Mouse (Mus musculus) duodenum, adult 2 months (tissue): ENCODE data around the gene 0610037L13Rik. TPM values are rescaled to one million over a fixed set of nuclear protein-coding genes. Genes with fewer than 3 reads are reported as not detected.

ENCODE experiments used
- polyA plus RNA-seq: library from polyadenylated mRNA; depleted of rRNA; stranded (reverse); fragments of >200 nt; gene quantifications from 2 replicates; pipeline ENCODE4 v1.2.3, GENCODE M21; 2012; ENCODE audit warnings: low replicate concordance; rRNA removed

The 0610037L13Rik gene
- 8.7 and 9.5 TPM in 2 replicates for polyA plus RNA-seq

GRCm38 (mm10) chr4:107889731-107890432 is at the start of gene 0610037L13Rik:
Gene 0610037L13Rik, plus strand, starts transcription at chr4:107889813.

GRCm38 (mm10) chr4:107879254-107880050 is 10.2 kb upstream of the 0610037L13Rik start, which contains the start of gene Magoh:
Gene Magoh, plus strand, starts transcription at chr4:107879755.

GRCm38 (mm10) chr4:107923145-107923802 is 33.7 kb downstream of the 0610037L13Rik start, which contains the start of gene Cpt2:
Gene Cpt2, minus strand, starts transcription at chr4:107923610.

Other genes with a start within 250 kb of the 0610037L13Rik start
- gene Dmrtb1, start 205.6 kb upstream of the 0610037L13Rik start, polyA plus RNA-seq, result not detected in 2 replicates
- gene Lrp8, start 87.6 kb upstream of the 0610037L13Rik start, polyA plus RNA-seq, result 1.4 and 3.5 TPM in 2 replicates
- 6.2 and 17.4 TPM in 2 replicates for gene Magoh, start 10.1 kb upstream of the 0610037L13Rik start, polyA plus RNA-seq
- gene Cpt2, start 33.8 kb downstream of the 0610037L13Rik start, polyA plus RNA-seq, result 257 and 394 TPM in 2 replicates
- 0.43 and 0.46 TPM in 2 replicates for gene Slc1a7, start 78.5 kb downstream of the 0610037L13Rik start, polyA plus RNA-seq
- 29.9 and 140 TPM in 2 replicates for gene Podn, start 206.6 kb downstream of the 0610037L13Rik start, polyA plus RNA-seq